Mouse (Mus musculus) lung, adult 2 months (tissue): ENCODE measurements around the gene Tmcc3.

Experiments
- CTCF ChIP-seq: fragments of 200-500 bp; IDR thresholded peaks from 2 replicates; pipeline ENCODE4 v1.5.1; 2011; ENCODE audit warnings: mild to moderate bottlenecking, low read length, control low read depth; ENCODE audit not compliant: insufficient read depth
- POLR2A ChIP-seq: fragments of 200-500 bp; IDR thresholded peaks from 2 replicates; pipeline ENCODE4 v1.6.1; 2011; ENCODE audit warnings: low read depth, mild to moderate bottlenecking, control low read depth, low read length, borderline replicate concordance; ENCODE audit errors: extremely low read depth

GRCm38 (mm10) chr10:94346596-94346995 lies 34.8 kb downstream of the Tmcc3 start:
- no peak for TF ChIP-seq CTCF
- TF ChIP-seq POLR2A: no peak
